Mouse (Mus musculus) layer of hippocampus, adult 6 months (tissue): ENCODE results near the gene Trmt61a. TPM values are rescaled to one million over a fixed set of nuclear protein-coding genes. Genes with fewer than 3 reads are reported as not detected.

ENCODE experiments used
- long read RNA-seq, 2 experiments: library from polyadenylated mRNA; unstranded; transcript quantifications; one replicate each; pipeline ENCODE4 v2.0.0; 2019 to 2020
- polyA plus RNA-seq: library from polyadenylated mRNA; unstranded; fragments of <200 nt; fragmentation: Nextera tagmentation; gene quantifications from 2 replicates; pipeline ENCODE4 v1.2.3, GENCODE M21; 2021

Trmt61a gene
- polyA plus RNA-seq = 7.3 and 8.3 TPM in 2 replicates
- long read RNA-seq, experiment 1, transcript Trmt61a-201 (3 exons, 2,433 nt) = major isoform, 15 of 18 reads
- long read RNA-seq, experiment 1, partial matches to known transcripts = 0 of 18 reads
- long read RNA-seq, experiment 1, other reads (novel, unspliced or antisense) = 3 of 18 reads
- long read RNA-seq, experiment 2, transcript Trmt61a-201 (3 exons, 2,433 nt) = major isoform, 70 of 92 reads
- long read RNA-seq, experiment 2, partial matches to known transcripts = 6 of 92 reads
- long read RNA-seq, experiment 2, other reads (novel, unspliced or antisense) = 16 of 92 reads

DNA sequence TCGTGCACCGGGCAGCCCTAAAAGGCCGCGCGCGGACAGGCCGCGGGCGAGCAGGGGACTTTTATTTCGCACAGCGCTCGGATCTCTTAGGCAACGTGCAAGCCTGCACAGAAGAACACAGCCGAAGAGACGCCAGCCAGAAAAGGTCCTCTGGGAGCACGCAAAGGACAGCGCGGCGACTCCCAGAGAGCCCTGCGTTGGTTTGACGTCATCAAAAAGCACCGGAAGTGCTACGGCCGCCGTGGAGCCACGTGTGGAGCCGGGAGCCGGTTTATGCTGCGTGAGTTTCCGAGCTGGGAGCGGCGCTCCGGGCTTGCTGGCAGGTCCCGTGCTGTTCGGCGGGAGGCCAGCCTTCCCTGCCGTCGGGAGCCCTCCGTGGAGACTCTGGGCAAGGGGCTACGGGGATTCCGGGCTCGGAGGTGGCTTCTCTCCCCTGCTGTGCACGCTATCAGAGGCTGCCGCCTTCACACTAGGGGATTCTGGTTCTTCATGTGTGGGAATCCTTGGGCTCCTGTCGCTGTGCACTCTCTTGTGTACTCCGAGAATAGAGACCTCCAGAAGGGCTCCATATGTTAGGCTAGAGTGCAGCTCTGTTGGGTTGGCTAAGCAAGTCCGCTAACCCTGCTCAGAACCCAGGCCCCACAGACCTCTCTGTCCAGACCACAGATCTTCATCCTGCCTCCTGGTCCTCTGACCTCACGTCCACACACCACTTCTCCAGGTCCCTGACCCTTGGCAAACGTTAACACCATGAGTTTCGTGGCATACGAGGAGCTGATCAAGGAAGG is at the start of gene Trmt61a:
Gene Trmt61a, plus strand, starts transcription at position 224 of the 788 bp plus-strand sequence.

DNA sequence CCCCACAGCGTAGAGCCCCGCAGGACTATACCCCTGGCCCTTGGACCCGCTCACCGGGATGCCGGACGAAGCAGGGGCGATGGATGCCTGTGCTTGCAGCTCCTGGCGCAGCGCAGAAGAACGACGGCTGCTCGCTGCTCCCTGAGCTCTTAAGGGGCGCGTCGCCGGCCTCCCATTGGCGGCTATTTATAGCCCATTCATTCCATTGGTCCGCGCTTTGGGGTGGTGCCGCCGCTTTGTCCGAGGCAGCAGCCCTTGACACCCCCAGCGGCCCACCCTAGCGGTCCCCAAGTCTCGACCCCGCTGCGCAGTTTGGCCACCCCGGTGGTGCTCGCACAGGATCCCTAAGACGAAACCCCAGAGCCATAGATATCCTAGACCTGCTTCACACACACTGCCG is 5.7 kb upstream of the Trmt61a start, which contains the start of gene Ckb:
Gene Ckb, minus strand, starts transcription at position 163 of the 400 bp plus-strand sequence.

DNA sequence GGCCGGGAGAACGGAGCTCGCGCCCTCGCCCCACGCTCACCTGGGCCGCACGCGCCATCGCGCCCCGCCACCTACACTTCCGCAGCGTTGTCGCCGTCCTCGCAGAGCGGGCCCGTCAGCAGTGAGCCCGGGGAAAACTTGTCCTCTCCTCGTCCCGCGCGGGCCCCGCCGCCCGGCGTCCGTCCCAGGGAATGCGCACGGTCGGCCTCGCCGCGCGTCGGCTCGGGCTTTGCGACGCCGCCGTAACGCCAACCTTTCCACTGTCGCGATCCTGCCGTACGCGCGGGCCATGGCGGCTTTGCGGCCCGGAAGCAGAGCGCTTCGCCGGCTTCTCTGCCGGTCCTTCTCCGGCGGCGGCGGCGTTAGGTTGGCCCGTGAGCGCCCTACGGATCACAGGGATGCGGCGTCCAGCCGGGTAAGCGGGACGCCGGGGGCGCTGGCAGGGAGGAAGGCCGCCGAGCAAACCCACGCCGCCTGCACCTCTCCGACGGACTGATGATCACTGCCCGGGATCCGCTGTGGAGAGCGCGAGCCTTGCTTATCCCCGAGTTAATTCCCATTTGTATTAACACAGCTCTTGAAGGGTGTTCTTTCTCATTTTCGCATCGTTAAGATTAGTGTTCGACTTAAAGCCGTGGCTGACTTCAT is 35.2 kb downstream of the Trmt61a start, which contains the start of the genes Bag5 and Apopt1:
Gene Bag5, minus strand, starts transcription at position 254 of the 648 bp plus-strand sequence.
Gene Apopt1, plus strand, starts transcription at position 258 of the 648 bp plus-strand sequence.

Other genes starting within 250 kb of the Trmt61a start
- 2.5 and 3.5 TPM in 2 replicates for gene Tnfaip2, start 235.6 kb upstream of the Trmt61a start, polyA plus RNA-seq
- 3.0 and 4.5 TPM in 2 replicates for gene Gm266, start 192.3 kb upstream of the Trmt61a start, polyA plus RNA-seq
- gene Eif5, start 140.1 kb upstream of the Trmt61a start, polyA plus RNA-seq = 397 and 486 TPM in 2 replicates
- gene Mark3, start 103.6 kb upstream of the Trmt61a start, polyA plus RNA-seq = 11.7 and 12.7 TPM in 2 replicates
- gene Ckb, start 5.8 kb upstream of the Trmt61a start, polyA plus RNA-seq = 4,595 and 5,324 TPM in 2 replicates
- gene Bag5, start 35.2 kb downstream of the Trmt61a start, polyA plus RNA-seq = 49.9 and 52.1 TPM in 2 replicates
- gene Apopt1, start 35.2 kb downstream of the Trmt61a start, polyA plus RNA-seq = 74.6 and 75.3 TPM in 2 replicates
- 361 and 381 TPM in 2 replicates for gene Klc1, start 80.7 kb downstream of the Trmt61a start, polyA plus RNA-seq
- 6.7 and 9.3 TPM in 2 replicates for gene Xrcc3, start 135.8 kb downstream of the Trmt61a start, polyA plus RNA-seq
- 62.4 and 65.6 TPM in 2 replicates for gene Zfyve21, start 136.1 kb downstream of the Trmt61a start, polyA plus RNA-seq
- 13.1 and 15.3 TPM in 2 replicates for gene Ppp1r13b, start 230.0 kb downstream of the Trmt61a start, polyA plus RNA-seq